In genomic region chr5:99746087-99746486, GRCm38 (mm10) we compare ENCODE assay signal across 22 mouse cellular contexts.
"Had no signal": no experiment of that assay in that cellular context is flagged by ENCODE, and none has a peak within 500 bp of the region (broad histone marks: within the 10 kb centered on the region; RNA-seq: fewer than 3 reads in every experiment).

No protein-coding gene starts in this region.

- H3K4me2 ChIP-seq: kidney, embryonic 15.5 days; limb, embryonic 13.5 days; liver, embryonic 12.5 days; liver, embryonic 15.5 days; lung, embryonic 15.5 days; midbrain, embryonic 15.5 days had no signal

- ATAC-seq: liver, embryonic 12.5 days; midbrain, embryonic 15.5 days had no signal

- H3K27me3 ChIP-seq: limb, embryonic 13.5 days; liver, embryonic 12.5 days; liver, embryonic 15.5 days; lung, embryonic 15.5 days; midbrain, embryonic 15.5 days had no signal

- H3K4me1 ChIP-seq: kidney, embryonic 15.5 days; liver, embryonic 12.5 days; liver, embryonic 15.5 days; lung, embryonic 15.5 days; megakaryocyte, embryonic 14.5 days had no signal

- H3K27ac ChIP-seq: kidney, embryonic 15.5 days; limb, embryonic 13.5 days; liver, embryonic 12.5 days; liver, embryonic 15.5 days; lung, embryonic 15.5 days; midbrain, embryonic 10.5 days; midbrain, embryonic 15.5 days; stomach, postnatal 0 days had no signal

- DNase-seq: kidney, postnatal 14 days; kidney, postnatal 4 days; left cerebral cortex, postnatal 4 days; liver; lung, adult 18-20 months; lung, postnatal 10 days; lung, postnatal 36 days; right cerebral cortex, adult 18-20 months; right cerebral cortex, postnatal 14 days; right cerebral cortex, postnatal 4 days; thymus, adult 2 months; thymus, postnatal 14 days; thymus, postnatal 4 days had no signal

- H3K9ac ChIP-seq: kidney, embryonic 15.5 days; limb, embryonic 13.5 days; liver, embryonic 12.5 days; liver, embryonic 15.5 days; lung, embryonic 15.5 days; midbrain, embryonic 15.5 days had no signal

- H3K4me3 ChIP-seq: kidney, embryonic 15.5 days; limb, embryonic 13.5 days; liver, embryonic 12.5 days; liver, embryonic 15.5 days; lung, embryonic 15.5 days; megakaryocyte, embryonic 14.5 days; midbrain, embryonic 10.5 days; midbrain, embryonic 15.5 days had no signal

- H3K36me3 ChIP-seq: kidney, embryonic 15.5 days; limb, embryonic 13.5 days; liver, embryonic 12.5 days; liver, embryonic 15.5 days; lung, embryonic 15.5 days; midbrain, embryonic 10.5 days; midbrain, embryonic 15.5 days had no signal

- H3K9me3 ChIP-seq: kidney, embryonic 15.5 days; limb, embryonic 13.5 days; liver, embryonic 12.5 days; liver, embryonic 15.5 days; lung, embryonic 15.5 days; midbrain, embryonic 10.5 days; midbrain, embryonic 15.5 days had no signal
